Mouse (Mus musculus) thymus, postnatal 25 days (tissue): ENCODE results near the gene Ino80d.

Experiments
- DNase-seq: peaks from one replicate; pipeline ENCODE4 v3.0.0; 2022

Gene Ino80d

GRCm38 (mm10) chr1:62984566-62984965 is 129.9 kb downstream of the Ino80d start:
- peak; percentile 38 for DNase-seq

- no peak for DNase-seq
These were observed 137.7 kb downstream of the Ino80d start for GRCm38 (mm10) chr1:62976742-62977141.

- no peak for DNase-seq
These were observed 147.6 kb downstream of the Ino80d start for GRCm38 (mm10) chr1:62966885-62967284.

- peak; percentile 27 for DNase-seq
These were observed 150.2 kb downstream of the Ino80d start for GRCm38 (mm10) chr1:62964291-62964690.

- DNase-seq: no peak
These were observed 157.4 kb downstream of the Ino80d start for GRCm38 (mm10) chr1:62956942-62957645.

- DNase-seq: no peak
These were observed 157.9 kb downstream of the Ino80d start for GRCm38 (mm10) chr1:62956526-62956925.

- DNase-seq: no peak
These were observed 159.1 kb downstream of the Ino80d start for GRCm38 (mm10) chr1:62955340-62955739.

- DNase-seq: no peak
These were observed 161.4 kb downstream of the Ino80d start for GRCm38 (mm10) chr1:62953036-62953435.

GRCm38 (mm10) chr1:62952319-62952718 is 162.1 kb downstream of the Ino80d start:
- no peak for DNase-seq

GRCm38 (mm10) chr1:62951067-62951809 is 163.2 kb downstream of the Ino80d start:
- DNase-seq: no peak

GRCm38 (mm10) chr1:62950526-62950925 is 163.9 kb downstream of the Ino80d start:
- DNase-seq: no peak

GRCm38 (mm10) chr1:62947807-62948206 is 166.7 kb downstream of the Ino80d start:
- DNase-seq: no peak

GRCm38 (mm10) chr1:62946987-62947386 is 167.5 kb downstream of the Ino80d start:
- no peak for DNase-seq

- no peak for DNase-seq
These were observed 179.6 kb downstream of the Ino80d start for GRCm38 (mm10) chr1:62934752-62935329.

GRCm38 (mm10) chr1:62934100-62934513 is 180.4 kb downstream of the Ino80d start:
- DNase-seq: no peak

GRCm38 (mm10) chr1:62933288-62934099 is 181.0 kb downstream of the Ino80d start:
- no peak for DNase-seq

GRCm38 (mm10) chr1:62929477-62929876 is 185.0 kb downstream of the Ino80d start:
- peak; percentile 63 for DNase-seq

GRCm38 (mm10) chr1:62919219-62919618 is 195.2 kb downstream of the Ino80d start:
- no peak for DNase-seq

- DNase-seq: no peak
These were observed 197.9 kb downstream of the Ino80d start for GRCm38 (mm10) chr1:62916609-62917008.

- DNase-seq: no peak
These were observed 200.0 kb downstream of the Ino80d start for GRCm38 (mm10) chr1:62914495-62914894.

GRCm38 (mm10) chr1:62911426-62911825 is 203.0 kb downstream of the Ino80d start:
- no peak for DNase-seq

GRCm38 (mm10) chr1:62909126-62909525 is 205.3 kb downstream of the Ino80d start:
- no peak for DNase-seq

GRCm38 (mm10) chr1:62908508-62908907 is 206.0 kb downstream of the Ino80d start:
- no peak for DNase-seq
